Mouse (Mus musculus) ES-E14 (cell line): ENCODE measurements around the gene Nr2c1. TPM values are rescaled to one million over a fixed set of nuclear protein-coding genes. Genes with fewer than 3 reads are reported as not detected.

Source experiments
- DNase-seq: peaks from one replicate; pipeline ENCODE4 v3.0.0-alpha.2; 2013; ENCODE audit warnings: low read depth, low spot score
- H3K27ac ChIP-seq: 2 replicates; pipeline ENCODE4 v1.5.1; 2012; ENCODE audit warnings: low read depth, mild to moderate bottlenecking, low read length, moderate library complexity, mixed read lengths; ENCODE audit not compliant: poor library complexity, insufficient read depth, severe bottlenecking
- H3K36me3 ChIP-seq: 2 replicates; pipeline ENCODE4 v1.6.1; 2012; ENCODE audit warnings: mild to moderate bottlenecking, low read length, moderate library complexity, mixed read lengths; ENCODE audit not compliant: control insufficient read depth, poor library complexity, insufficient read depth, severe bottlenecking
- H3K4me1 ChIP-seq, 2 experiments: fragments of 150-350 bp in 1 of 2; sonication (generic) in 1 of 2; 2 replicates each; pipeline ENCODE4 v1.6.1; 2012; ENCODE audit warnings: low read length in 2 of 2, mild to moderate bottlenecking in 1 of 2, mixed read lengths in 1 of 2; ENCODE audit not compliant: control insufficient read depth in 2 of 2, insufficient read depth in 2 of 2, poor library complexity in 1 of 2
- H3K4me3 ChIP-seq, 2 experiments: fragments of 150-350 bp in 1 of 2; sonication (generic) in 1 of 2; 2 replicates each; pipeline ENCODE4 v1.5.1; 2012; ENCODE audit warnings: low read length in 2 of 2, low read depth in 1 of 2, mild to moderate bottlenecking in 1 of 2, mixed read lengths in 1 of 2; ENCODE audit not compliant: insufficient read depth in 1 of 2, poor library complexity in 1 of 2, severe bottlenecking in 1 of 2
- H3K9ac ChIP-seq: 2 replicates; pipeline ENCODE4 v1.6.1; 2012; ENCODE audit warnings: low read depth, mild to moderate bottlenecking, low read length, mixed read lengths; ENCODE audit not compliant: poor library complexity, insufficient read depth, severe bottlenecking
- H3K9me3 ChIP-seq: fragments of 150-350 bp; sonication (generic); 2 replicates; pipeline ENCODE4 v1.6.1; 2012; ENCODE audit warnings: low read depth, mild to moderate bottlenecking, low read length; ENCODE audit not compliant: control insufficient read depth, insufficient read depth
- CHD2 ChIP-seq: IDR thresholded peaks from 2 replicates; pipeline ENCODE4 v1.6.1; 2014; ENCODE audit warnings: mild to moderate bottlenecking, low read depth, low read length, inconsistent platforms
- HCFC1 ChIP-seq: IDR thresholded peaks from 2 replicates; pipeline ENCODE4 v1.6.1; 2012; ENCODE audit warnings: low read length, inconsistent platforms, borderline replicate concordance; ENCODE audit not compliant: insufficient read depth
- MAFK ChIP-seq: IDR thresholded peaks from 2 replicates; pipeline ENCODE4 v1.6.1; 2014; ENCODE audit warnings: mild to moderate bottlenecking, low read depth, low read length, inconsistent platforms; ENCODE audit not compliant: insufficient read depth
- ZC3H11A ChIP-seq: IDR thresholded peaks from 2 replicates; pipeline ENCODE4 v1.6.1; 2012; ENCODE audit warnings: low read depth, mild to moderate bottlenecking, inconsistent platforms, low read length, borderline replicate concordance
- ZNF384 ChIP-seq: IDR thresholded peaks from 2 replicates; pipeline ENCODE4 v1.6.1; 2012; ENCODE audit warnings: low read depth, low read length, inconsistent platforms
- in situ Hi-C, 2 experiments: fragments of 600-800 bp; cut with MboI; formaldehyde crosslinking; loops; one replicate each; pipeline ENCODE4 v1.15.1; 2025; ENCODE audit warnings: low sequenced_read_pairs in 2 of 2, inconsistent platforms in 1 of 2; ENCODE audit not compliant: unreplicated experiment in 2 of 2
- total RNA-seq: library from RNA; depleted of rRNA; stranded (reverse); fragments of 300-350 nt; gene quantifications from 2 replicates; pipeline ENCODE4 v1.2.3, GENCODE M21; 2012; rRNA removed

Gene Nr2c1
- total RNA-seq, 1 experiment, result 6.5 TPM

- H3K4me1 ChIP-seq, result no peaks in the 10 kb centered on the region
Observed at GRCm38 (mm10) chr10:94230172-94230981, 82.6 kb downstream of the Nr2c1 start.

GRCm38 (mm10) chr10:94231025-94231424 is 83.2 kb downstream of the Nr2c1 start:
- Histone ChIP-seq H3K36me3 (no peaks in the 10 kb centered on the region), H3K27ac (no peak overlapping the region), H3K4me3 (no peak overlapping the region), H3K9ac (no peak overlapping the region), H3K9me3 (no peaks in the 10 kb centered on the region), H3K4me1 (no peaks in the 10 kb centered on the region)
- in situ Hi-C loops, result no loop called here
- DNase-seq, result no peak
- TF ChIP-seq HCFC1 (no peak), MAFK (no peak), ZNF384 (no peak), CHD2 (no peak), ZC3H11A (no peak)

More at GRCm38 (mm10) chr10:94230172-94230981, 82.6 kb downstream of the Nr2c1 start:
- DNase-seq, result no peak
- no peak overlapping the region for H3K27ac ChIP-seq
- H3K9me3 ChIP-seq, result no peaks in the 10 kb centered on the region
- in situ Hi-C loops, result no loop called here
- no peak overlapping the region for H3K4me3 ChIP-seq
- TF ChIP-seq HCFC1 (no peak), ZC3H11A (no peak), CHD2 (no peak), MAFK (no peak), ZNF384 (no peak)
- H3K9ac ChIP-seq, result no peak overlapping the region
- no peaks in the 10 kb centered on the region for H3K36me3 ChIP-seq

- no peaks in the 10 kb centered on the region for H3K4me1 ChIP-seq
- DNase-seq, result no peak
- no peak overlapping the region for H3K9ac ChIP-seq
- no peaks in the 10 kb centered on the region for H3K9me3 ChIP-seq
- no peaks in the 10 kb centered on the region for H3K36me3 ChIP-seq
- no peak for TF ChIP-seq CHD2
- TF ChIP-seq MAFK, result no peak
- H3K27ac ChIP-seq, result no peak overlapping the region
- H3K4me3 ChIP-seq, result no peak overlapping the region
- in situ Hi-C loops, result no loop called here
Observed at GRCm38 (mm10) chr10:94235200-94235599, 87.4 kb downstream of the Nr2c1 start.

- TF ChIP-seq CHD2, result no peak
- TF ChIP-seq ZNF384, result no peak
- no peak for TF ChIP-seq MAFK
- TF ChIP-seq ZC3H11A, result no peak
- TF ChIP-seq HCFC1, result no peak
Observed at GRCm38 (mm10) chr10:94241346-94241745, 93.5 kb downstream of the Nr2c1 start.

More at GRCm38 (mm10) chr10:94241346-94241745, 93.5 kb downstream of the Nr2c1 start:
- in situ Hi-C loops, result no loop called here
- no peaks in the 10 kb centered on the region for H3K4me1 ChIP-seq
- H3K36me3 ChIP-seq, result no peaks in the 10 kb centered on the region
- no peak for DNase-seq
- H3K9me3 ChIP-seq, result no peaks in the 10 kb centered on the region
- H3K27ac ChIP-seq, result no peak overlapping the region
- no peak overlapping the region for H3K9ac ChIP-seq
- no peak overlapping the region for H3K4me3 ChIP-seq

Other genes starting within 250 kb of the Nr2c1 start
- gene Vezt, start 112.2 kb upstream of the Nr2c1 start, total RNA-seq, result 13.6 and 18.8 TPM in 2 replicates
- 3.5 and 4.4 TPM in 2 replicates for gene Fgd6, start 112.0 kb upstream of the Nr2c1 start, total RNA-seq
- 131 and 184 TPM in 2 replicates for gene Ndufa12, start 50.7 kb downstream of the Nr2c1 start, total RNA-seq
- not detected in 2 replicates for gene Gm4792, start 150.7 kb downstream of the Nr2c1 start, total RNA-seq
- 5.8 and 7.0 TPM in 2 replicates for gene Tmcc3, start 163.9 kb downstream of the Nr2c1 start, total RNA-seq